Mouse (Mus musculus): ENCODE data around the gene Ptges2.

Gene Ptges2

GRCm38 (mm10) chr2:32375317-32375940 lies 20.3 kb upstream of the Ptges2 start:
- no peak for DNase-seq (ENCODE audit: low read depth)

- DNase-seq (ENCODE audit: low read depth): no peak
Measured at GRCm38 (mm10) chr2:32376963-32377362, 18.7 kb upstream of the Ptges2 start.

GRCm38 (mm10) chr2:32380001-32380500 lies 15.6 kb upstream of the Ptges2 start:
- DNase-seq (ENCODE audit: low read depth): no peak

GRCm38 (mm10) chr2:32381141-32381774 lies 14.4 kb upstream of the Ptges2 start:
- no peak for DNase-seq (ENCODE audit: low read depth)

- peak; percentile 96 for DNase-seq (ENCODE audit: low read depth)
Measured at GRCm38 (mm10) chr2:32381775-32382223, 13.9 kb upstream of the Ptges2 start, which contains the start of gene 1110008P14Rik. Gene 1110008P14Rik, minus strand, starts transcription at chr2:32381938.

GRCm38 (mm10) chr2:32382689-32383088 lies 13.0 kb upstream of the Ptges2 start:
- no peak for DNase-seq (ENCODE audit: low read depth)

GRCm38 (mm10) chr2:32387706-32388490 lies 7.8 kb upstream of the Ptges2 start, which contains the start of gene Lcn2:
Gene Lcn2, minus strand, starts transcription at chr2:32388252.
- no peak for DNase-seq (ENCODE audit: low read depth)

GRCm38 (mm10) chr2:32389157-32389556 lies 6.5 kb upstream of the Ptges2 start:
- no peak for DNase-seq (ENCODE audit: low read depth)

GRCm38 (mm10) chr2:32390871-32391270 lies 4.8 kb upstream of the Ptges2 start:
- no peak for DNase-seq (ENCODE audit: low read depth)

GRCm38 (mm10) chr2:32392063-32392462 lies 3.6 kb upstream of the Ptges2 start:
- no peak for DNase-seq (ENCODE audit: low read depth)

GRCm38 (mm10) chr2:32394973-32395372 lies 723 bp upstream of the Ptges2 start:
- peak; percentile 63 for DNase-seq (ENCODE audit: low read depth)

- DNase-seq (ENCODE audit: low read depth): peak; percentile 82
Measured at GRCm38 (mm10) chr2:32395946-32396621, 388 bp downstream of the Ptges2 start.

GRCm38 (mm10) chr2:32396695-32397094 lies 999 bp downstream of the Ptges2 start:
- DNase-seq (ENCODE audit: low read depth): no peak

GRCm38 (mm10) chr2:32404663-32405062 lies 9.0 kb downstream of the Ptges2 start:
- peak; percentile 100 for DNase-seq (ENCODE audit: low read depth)

GRCm38 (mm10) chr2:32407144-32407824 lies 11.6 kb downstream of the Ptges2 start:
- no peak for DNase-seq (ENCODE audit: low read depth)

- DNase-seq (ENCODE audit: low read depth): no peak
Measured at GRCm38 (mm10) chr2:32408429-32409424, 13.0 kb downstream of the Ptges2 start.

- no peak for DNase-seq (ENCODE audit: low read depth)
Measured at GRCm38 (mm10) chr2:32411407-32411806, 15.7 kb downstream of the Ptges2 start.

GRCm38 (mm10) chr2:32412742-32413531 lies 17.2 kb downstream of the Ptges2 start:
- DNase-seq (ENCODE audit: low read depth): no peak

- no peak for DNase-seq (ENCODE audit: low read depth)
Measured at GRCm38 (mm10) chr2:32413936-32414335, 18.2 kb downstream of the Ptges2 start.
